Mouse (Mus musculus): Measurements from ENCODE around the gene Gm5767.
A peak's percentile ranks its signal among the peaks of the same experiment; 100 is the strongest.

Gene Gm5767

DNA sequence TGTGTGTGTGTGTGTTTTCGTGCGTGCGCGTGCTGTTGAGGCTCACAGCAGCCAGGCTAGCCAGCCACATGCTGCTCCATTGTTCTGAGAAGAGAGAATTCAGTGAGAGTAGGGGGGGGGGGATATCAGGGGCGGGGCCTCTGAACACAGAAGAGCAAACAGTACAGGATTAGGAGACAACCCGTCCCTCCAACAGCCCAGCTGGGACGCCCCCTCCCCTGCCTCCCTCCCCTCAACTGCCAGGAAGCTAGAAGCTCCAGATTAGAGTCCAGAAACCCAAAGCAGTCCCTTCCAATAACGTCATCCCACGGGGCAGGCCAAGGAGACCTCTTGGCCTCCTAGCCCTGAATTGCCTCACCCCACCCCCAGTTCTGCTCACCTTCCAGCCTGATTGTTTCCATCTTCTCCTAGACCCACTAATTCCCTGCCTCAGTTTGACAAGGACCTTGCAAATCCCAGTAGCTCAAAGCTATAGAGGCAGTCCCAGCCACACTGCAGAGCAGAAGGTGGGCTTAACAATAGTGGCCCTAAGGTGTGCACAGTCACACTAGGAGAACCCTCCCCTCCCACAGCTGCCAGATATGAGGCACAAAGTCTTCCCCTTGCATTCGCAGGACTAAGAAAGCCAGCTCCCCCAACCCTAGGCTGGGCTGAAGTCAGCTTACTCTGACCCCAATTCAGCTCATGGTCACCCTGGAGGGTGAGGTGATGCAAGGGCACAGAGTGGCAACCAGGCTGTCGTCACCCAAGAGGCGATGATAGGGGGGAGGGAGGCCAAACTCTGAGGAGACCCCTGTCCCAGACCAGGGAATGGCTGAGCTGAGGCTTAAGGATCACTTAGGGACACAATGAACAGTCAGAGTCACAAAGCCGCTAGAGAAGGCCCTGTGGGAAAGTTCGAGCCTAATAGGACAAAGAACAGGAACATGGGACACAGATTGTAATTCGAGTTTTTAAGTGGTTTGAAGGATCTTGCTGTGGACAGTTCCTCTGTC is 10.2 kb upstream of the Gm5767 start:
- peak; percentile 49 for DNase-seq (ENCODE audit: low spot score)

- peak; percentile 98 for DNase-seq (ENCODE audit: low spot score)
Observed at GRCm38 (mm10) chr16:8671551-8672349, 8.8 kb upstream of the Gm5767 start, which contains the start of gene Carhsp1. Carhsp1 (minus strand) TSS chr16:8672155.

GRCm38 (mm10) chr16:8672350-8672687 is 8.3 kb upstream of the Gm5767 start:
- DNase-seq (ENCODE audit: low spot score), result no peak

DNA sequence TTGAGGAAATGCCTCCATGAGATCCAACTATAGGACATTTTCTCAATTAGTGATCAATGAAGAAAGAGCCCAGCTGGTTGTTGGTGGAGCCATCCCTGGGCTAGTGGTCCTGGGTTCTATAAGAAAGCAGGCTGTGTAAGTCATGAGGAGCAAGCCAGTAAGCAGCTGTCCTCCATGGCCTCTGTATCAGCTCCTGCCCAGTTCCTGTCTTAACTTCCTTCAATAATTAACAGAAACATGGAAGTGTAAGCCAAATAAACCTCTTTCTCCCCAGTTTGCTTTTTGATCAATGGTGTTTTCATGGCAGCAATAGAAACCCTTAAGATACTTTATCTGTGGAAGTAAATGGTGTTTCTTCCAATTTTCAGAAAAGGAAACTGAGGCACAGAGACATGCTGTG is 7.8 kb upstream of the Gm5767 start:
- DNase-seq (ENCODE audit: low spot score), result no peak

GRCm38 (mm10) chr16:8673343-8673742 is 7.2 kb upstream of the Gm5767 start:
- no peak for DNase-seq (ENCODE audit: low spot score)

DNA sequence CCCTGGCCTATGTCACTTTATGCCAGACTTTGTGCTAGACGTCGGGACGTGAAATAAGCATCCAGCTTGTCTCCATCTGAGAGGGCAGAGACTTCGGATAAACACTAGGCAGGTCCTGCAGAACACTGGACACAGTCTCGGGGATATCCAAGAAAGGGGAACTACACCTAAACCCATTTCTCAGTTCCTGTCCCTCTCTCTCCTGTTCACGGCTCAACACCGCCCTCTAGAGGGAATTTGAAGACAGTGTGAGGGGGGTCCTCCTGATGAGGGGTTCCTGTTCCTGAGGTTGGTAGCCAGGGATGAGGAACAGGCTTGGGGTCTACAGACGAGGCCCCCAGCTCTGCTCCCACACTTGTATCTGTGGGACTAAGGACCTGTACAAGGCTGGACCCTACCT is 6.4 kb upstream of the Gm5767 start:
- DNase-seq (ENCODE audit: low spot score), result peak; percentile 60

- no peak for DNase-seq (ENCODE audit: low spot score)
Observed at GRCm38 (mm10) chr16:8675559-8675958, 5.0 kb upstream of the Gm5767 start.

GRCm38 (mm10) chr16:8676228-8676627 is 4.3 kb upstream of the Gm5767 start:
- no peak for DNase-seq (ENCODE audit: low spot score)

DNA sequence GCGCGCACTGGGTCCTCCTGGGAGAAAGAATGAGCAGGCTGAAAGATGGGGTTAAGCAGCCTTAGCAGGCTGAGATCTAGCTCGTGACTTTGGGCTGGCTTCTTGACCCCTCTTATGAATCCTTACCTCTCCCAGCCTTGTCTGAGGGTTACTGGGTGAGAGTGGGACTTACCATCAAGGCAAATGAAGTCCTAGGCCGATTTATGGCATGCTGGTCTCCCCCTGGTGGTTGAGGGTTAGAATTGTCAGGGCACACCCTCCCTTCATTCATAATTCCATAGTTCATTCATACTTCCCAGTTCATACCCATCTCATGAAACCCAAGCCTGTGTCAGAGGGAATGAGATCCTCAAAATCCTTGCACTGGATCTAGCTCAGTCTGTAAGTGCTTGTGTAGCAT is 3.8 kb upstream of the Gm5767 start:
- peak; percentile 74 for DNase-seq (ENCODE audit: low spot score)

DNA sequence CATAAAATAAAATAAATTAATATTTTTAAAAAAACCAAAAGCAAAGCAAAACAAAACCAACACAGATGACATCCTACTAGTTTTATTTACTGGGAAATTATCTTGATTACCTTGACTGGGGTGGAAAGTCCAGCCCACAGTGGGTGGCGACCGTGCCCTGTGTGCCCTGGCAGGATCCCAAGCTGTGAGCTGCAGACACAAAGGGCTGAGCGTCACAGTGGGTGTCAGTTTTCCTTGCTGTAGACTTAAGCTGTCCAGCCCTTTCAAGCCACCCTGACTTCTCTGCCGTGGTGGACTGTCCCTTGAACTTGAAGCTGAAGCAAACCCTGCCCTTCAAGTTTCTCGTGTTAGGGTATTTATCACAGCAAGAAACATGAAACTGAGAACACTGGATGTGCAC is 2.5 kb upstream of the Gm5767 start:
- peak; percentile 59 for DNase-seq (ENCODE audit: low spot score)

GRCm38 (mm10) chr16:8678676-8679075 is 1.9 kb upstream of the Gm5767 start:
- DNase-seq (ENCODE audit: low spot score), result no peak

- DNase-seq (ENCODE audit: low spot score), result no peak
Observed at GRCm38 (mm10) chr16:8679780-8680179, 790 bp upstream of the Gm5767 start.

DNA sequence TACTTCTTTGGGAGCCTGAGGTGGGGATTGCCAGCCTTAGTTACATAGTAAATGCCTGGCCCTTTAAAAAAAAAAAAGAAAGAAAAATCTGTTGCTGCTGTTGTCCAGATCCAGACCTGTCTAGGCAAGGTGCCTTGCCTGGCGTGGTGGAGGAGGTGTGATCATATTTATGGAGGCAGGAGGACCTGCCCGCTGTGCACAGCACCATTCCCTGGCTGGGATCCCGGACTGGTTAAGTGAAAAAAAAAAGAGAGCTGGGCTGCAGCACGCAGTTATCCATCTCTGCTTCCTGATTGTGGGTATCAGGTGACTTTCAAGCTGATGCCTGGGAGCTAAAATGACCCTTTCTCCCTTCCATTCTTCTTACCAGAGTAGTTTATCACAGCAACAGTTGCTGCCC is 4.5 kb downstream of the Gm5767 start:
- DNase-seq (ENCODE audit: low spot score), result no peak

- peak; percentile 85 for DNase-seq (ENCODE audit: low spot score)
Observed at GRCm38 (mm10) chr16:8686121-8686870, 5.7 kb downstream of the Gm5767 start.

- DNase-seq (ENCODE audit: low spot score), result peak; percentile 54
Observed at GRCm38 (mm10) chr16:8686871-8687535, 6.4 kb downstream of the Gm5767 start.

GRCm38 (mm10) chr16:8687559-8688112 is 7.1 kb downstream of the Gm5767 start:
- DNase-seq (ENCODE audit: low spot score), result no peak

DNA sequence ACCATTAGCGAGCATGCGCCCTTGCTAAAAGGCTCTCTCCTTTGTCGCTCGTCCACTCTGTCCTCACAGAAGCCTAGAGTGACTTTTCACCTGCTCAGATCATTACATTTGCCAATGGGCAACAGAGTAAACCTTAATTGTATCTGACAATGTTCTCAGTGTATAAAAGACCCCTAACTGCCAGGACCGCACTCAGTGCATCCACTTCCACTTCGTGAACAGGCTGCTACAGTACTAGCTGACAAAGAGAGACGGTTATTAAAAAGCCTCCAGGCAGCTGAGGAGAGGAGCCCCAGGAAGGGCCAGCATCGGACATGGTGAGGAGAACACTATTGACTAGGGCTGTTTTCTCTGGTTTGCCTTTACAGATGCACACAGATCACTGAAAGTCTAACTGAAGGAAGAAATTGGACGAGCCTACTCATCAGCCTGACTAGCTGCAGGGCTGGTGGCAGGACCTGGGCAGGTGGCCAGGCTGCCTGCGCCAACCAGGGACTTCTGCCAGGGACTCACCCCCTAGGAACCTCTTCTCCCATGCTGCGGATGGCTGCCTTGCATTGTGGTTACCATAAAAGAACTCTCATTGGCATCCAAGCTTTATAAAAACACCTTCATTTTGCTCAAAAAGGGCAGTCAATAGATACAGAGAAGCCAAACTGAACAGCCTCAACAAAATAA is 9.5 kb downstream of the Gm5767 start:
- DNase-seq (ENCODE audit: low spot score), result no peak

DNA sequence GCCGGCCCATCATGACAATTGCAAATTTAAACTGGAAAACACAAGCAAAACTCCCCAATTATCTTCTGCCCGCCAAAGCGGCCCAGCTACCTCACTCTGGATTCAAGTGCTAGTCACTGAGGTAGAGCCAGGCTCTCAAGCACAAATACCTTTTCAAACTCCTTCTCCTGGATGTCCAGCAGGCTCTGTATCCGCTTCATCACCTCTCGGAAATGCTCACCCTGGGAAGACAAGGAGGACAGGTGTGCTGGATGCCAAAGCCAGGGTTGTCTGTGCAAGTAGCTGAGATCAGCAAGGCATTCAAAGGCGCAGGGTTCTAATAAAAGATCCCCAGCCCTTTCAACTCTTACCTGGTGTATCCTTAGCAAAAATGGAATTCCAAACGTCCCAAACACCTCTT is 10.6 kb downstream of the Gm5767 start:
- no peak for DNase-seq (ENCODE audit: low spot score)

- peak; percentile 64 for DNase-seq (ENCODE audit: low spot score)
Observed at GRCm38 (mm10) chr16:8699556-8699955, 19.0 kb downstream of the Gm5767 start.

DNA sequence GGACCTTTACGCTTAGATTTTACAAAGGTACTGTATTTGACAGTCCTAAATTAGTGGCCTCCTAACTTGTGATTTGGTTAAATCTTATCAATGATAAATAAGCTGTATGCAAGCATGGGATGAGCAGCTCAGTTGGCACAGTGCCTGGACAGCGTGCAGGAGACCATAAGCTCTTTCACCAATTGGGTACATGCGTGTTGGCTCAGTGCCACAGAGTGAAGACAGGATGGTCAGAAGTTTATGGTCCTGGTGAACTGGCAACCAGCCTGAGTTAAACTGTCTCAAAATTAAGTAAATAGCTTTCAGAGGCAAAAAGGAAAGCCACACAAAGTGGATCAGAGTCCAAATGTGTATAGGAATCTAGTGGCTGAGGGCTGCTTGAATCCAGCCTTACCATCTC is 20.0 kb downstream of the Gm5767 start:
- DNase-seq (ENCODE audit: low spot score), result peak; percentile 65

DNA sequence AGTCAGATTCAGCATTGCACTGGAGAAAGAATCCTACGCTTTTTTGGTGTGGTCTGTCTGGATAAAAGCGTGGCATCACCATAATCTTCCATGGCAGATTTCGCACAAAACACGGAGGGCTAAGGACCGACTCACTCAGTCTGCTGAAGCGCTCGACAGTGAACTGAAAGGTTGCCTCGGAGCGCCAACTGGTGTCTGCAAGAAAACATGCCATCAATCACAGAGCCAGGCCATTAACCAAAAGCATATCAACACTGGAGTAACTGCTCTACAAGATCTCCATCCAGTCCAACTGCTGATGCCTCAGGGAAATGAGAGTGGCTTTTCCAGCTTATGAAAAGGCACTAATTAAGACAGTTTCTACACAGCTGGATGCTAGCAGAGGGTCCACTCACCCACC is 31.4 kb downstream of the Gm5767 start:
- no peak for DNase-seq (ENCODE audit: low spot score)
